24 mouse cellular contexts compared by ENCODE assay signal in genomic region chr3:41239246-41239645, GRCm38 (mm10).
"Had no signal": no experiment of that assay in that cellular context is flagged by ENCODE, and none has a peak within 500 bp of the region (broad histone marks: within the 10 kb centered on the region; RNA-seq: fewer than 3 reads in every experiment).

No protein-coding gene starts in this region.

- H3K4me1 ChIP-seq: kidney, embryonic 15.5 days; liver, embryonic 12.5 days; liver, embryonic 15.5 days; lung, embryonic 15.5 days; midbrain, embryonic 13.5 days had no signal

- H3K4me3 ChIP-seq: kidney, embryonic 15.5 days; layer of hippocampus, adult 2 months; limb, embryonic 10.5 days; limb, embryonic 13.5 days; liver, embryonic 12.5 days; liver, embryonic 15.5 days; lung, embryonic 15.5 days; megakaryocyte, embryonic 14.5 days; midbrain, embryonic 10.5 days; midbrain, embryonic 13.5 days; myocyte; neural tube, embryonic 13.5 days had no signal

- H3K9ac ChIP-seq: kidney, embryonic 15.5 days; limb, embryonic 13.5 days; liver, embryonic 12.5 days; liver, embryonic 15.5 days; lung, embryonic 15.5 days; midbrain, embryonic 13.5 days; neural tube, embryonic 13.5 days had no signal

- ATAC-seq: liver, embryonic 12.5 days; midbrain, embryonic 13.5 days; midbrain, embryonic 16.5 days had no signal

- DNase-seq: kidney, adult 8-10 months; kidney, postnatal 25 days; layer of hippocampus, adult 9-11 months; liver; lung, adult 18-20 months; lung, postnatal 10 days; lung, postnatal 36 days; right cerebral cortex, postnatal 4 days; thymus, adult 18-20 months; thymus, postnatal 36 days had no signal

- H3K27ac ChIP-seq: kidney, embryonic 15.5 days; layer of hippocampus, adult 2 months; limb, embryonic 10.5 days; limb, embryonic 13.5 days; liver, embryonic 12.5 days; liver, embryonic 15.5 days; lung, embryonic 15.5 days; midbrain, embryonic 10.5 days; midbrain, embryonic 13.5 days; neural tube, embryonic 13.5 days; stomach, postnatal 0 days had no signal

- H3K27me3 ChIP-seq: kidney, embryonic 15.5 days; limb, embryonic 13.5 days; liver, embryonic 12.5 days; liver, embryonic 15.5 days; lung, embryonic 15.5 days; megakaryocyte, embryonic 14.5 days; midbrain, embryonic 13.5 days; neural tube, embryonic 13.5 days had no signal

- H3K36me3 ChIP-seq: kidney, embryonic 15.5 days; limb, embryonic 10.5 days; limb, embryonic 13.5 days; liver, embryonic 12.5 days; liver, embryonic 15.5 days; lung, embryonic 15.5 days; midbrain, embryonic 10.5 days; midbrain, embryonic 13.5 days; neural tube, embryonic 13.5 days had no signal

- H3K9me3 ChIP-seq: kidney, embryonic 15.5 days; limb, embryonic 10.5 days; limb, embryonic 13.5 days; liver, embryonic 12.5 days; liver, embryonic 15.5 days; lung, embryonic 15.5 days; midbrain, embryonic 10.5 days; midbrain, embryonic 13.5 days; neural tube, embryonic 13.5 days had no signal

- H3K4me2 ChIP-seq: kidney, embryonic 15.5 days; limb, embryonic 13.5 days; liver, embryonic 12.5 days; liver, embryonic 15.5 days; lung, embryonic 15.5 days; midbrain, embryonic 13.5 days; neural tube, embryonic 13.5 days had no signal
